Mouse (Mus musculus) midbrain, embryonic 15.5 days (tissue): ENCODE measurements around the gene Sall1. TPM values are rescaled to one million over a fixed set of nuclear protein-coding genes. Genes with fewer than 3 reads are reported as not detected.

Experiments used
- ATAC-seq: fragments of 200-750 bp; cut with Nextera tagmentation; replicated peaks from 2 replicates; pipeline ENCODE4 v1.8.0; 2017; ENCODE audit warnings: moderate TSS enrichment
- H3K27ac ChIP-seq: fragments of 300-500 bp; sonication (generic); 2 replicates; pipeline ENCODE4 v1.5.1; 2015; ENCODE audit warnings: mild to moderate bottlenecking, inconsistent platforms
- H3K27me3 ChIP-seq: fragments of 300-500 bp; sonication (generic); replicated peaks from 2 replicates; pipeline ENCODE4 v1.6.1; 2015; ENCODE audit warnings: inconsistent platforms
- H3K36me3 ChIP-seq: fragments of 300-500 bp; sonication (generic); replicated peaks from 2 replicates; pipeline ENCODE4 v1.6.1; 2015; ENCODE audit warnings: inconsistent platforms
- H3K4me1 ChIP-seq: fragments of 300-500 bp; sonication (generic); 2 replicates; pipeline ENCODE4 v1.6.1; 2015; ENCODE audit warnings: inconsistent platforms
- H3K4me2 ChIP-seq: fragments of 300-500 bp; sonication (generic); 2 replicates; pipeline ENCODE4 v1.6.1; 2015; ENCODE audit warnings: inconsistent platforms, mild to moderate bottlenecking, moderate library complexity
- H3K4me3 ChIP-seq: fragments of 300-500 bp; sonication (generic); 2 replicates; pipeline ENCODE4 v1.5.1; 2015; ENCODE audit warnings: mild to moderate bottlenecking, inconsistent platforms
- H3K9ac ChIP-seq: fragments of 300-500 bp; sonication (generic); 2 replicates; pipeline ENCODE4 v1.6.1; 2015; ENCODE audit warnings: mild to moderate bottlenecking, inconsistent platforms
- H3K9me3 ChIP-seq: fragments of 300-500 bp; sonication (generic); 2 replicates; pipeline ENCODE4 v1.6.1; 2016; ENCODE audit warnings: inconsistent platforms
- WGBS: fragments of 180-500 bp; shearing (Covaris S2); methylation state at CpG from one replicate; pipeline ENCODE4 v1.1.7; 2015; ENCODE audit warnings: mixed read lengths; 5-methylcytosine and 5-hydroxymethylcytosine counted together
- polyA plus RNA-seq: library from polyadenylated mRNA; unstranded; fragments of >200 nt; fragmentation: Nextera tagmentation; extraction: Ambion mirVana; gene quantifications from 2 replicates; pipeline ENCODE4 v1.2.1, GENCODE M21; 2015

Sall1 gene
- polyA plus RNA-seq, 1 experiment from 2014 or later: 6.6 TPM

DNA sequence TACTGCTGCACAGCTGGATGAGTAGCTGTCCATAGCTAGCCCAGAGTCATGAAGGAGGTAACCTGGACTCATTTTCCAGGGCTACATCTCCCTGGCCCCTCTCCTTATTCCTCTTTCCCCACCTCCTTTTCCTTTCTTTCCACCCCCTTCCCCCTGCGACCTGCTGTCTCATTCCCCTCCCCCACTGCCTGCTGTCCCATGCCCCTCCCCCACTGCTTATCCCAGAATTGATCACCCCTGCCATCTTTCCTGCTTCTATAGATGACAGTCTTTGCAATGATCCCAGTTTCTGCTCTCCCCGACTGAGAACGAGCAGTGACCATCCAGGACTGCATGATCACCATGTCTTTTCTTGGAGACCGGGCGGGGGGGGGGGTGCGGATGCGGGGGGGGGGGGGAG lies 35.2 kb downstream of the Sall1 start:
- H3K4me2 ChIP-seq: no peak overlapping the region
- peaks cover 17% of the 10 kb centered on the region for H3K4me1 ChIP-seq
- no peak overlapping the region for H3K27ac ChIP-seq
- H3K36me3 ChIP-seq: no peaks in the 10 kb centered on the region
- no peak for ATAC-seq
- H3K9ac ChIP-seq: no peak overlapping the region
- H3K4me3 ChIP-seq: no peak overlapping the region
- H3K27me3 ChIP-seq: peaks cover 10% of the 10 kb centered on the region; the same call in 1 of the 2 replicates
- WGBS: 21% methylated on average over 5 of the region's 7 CpGs
- H3K9me3 ChIP-seq: no peaks in the 10 kb centered on the region

DNA sequence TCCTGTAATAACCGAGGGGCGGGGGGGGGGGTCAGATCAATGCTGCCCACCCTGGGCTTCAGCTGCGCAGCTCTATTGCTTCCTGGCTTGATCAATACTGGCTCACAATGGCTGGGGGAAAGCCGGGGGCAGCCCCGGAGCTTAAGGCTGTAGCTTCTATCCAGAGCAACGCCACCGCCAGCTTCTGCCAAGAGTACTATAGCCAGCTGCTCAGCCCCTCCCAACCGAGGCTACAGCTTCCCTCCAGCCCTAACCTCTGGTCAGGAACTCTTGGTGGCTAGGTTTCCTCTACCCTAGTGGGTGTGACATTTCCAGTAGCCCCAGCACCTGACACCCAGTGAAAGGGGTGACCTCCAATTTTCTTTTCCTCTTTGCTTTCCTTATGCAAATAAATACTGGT lies 36.8 kb downstream of the Sall1 start:
- Histone ChIP-seq H3K36me3 (no peaks in the 10 kb centered on the region), H3K4me2 (peak overlapping the region; percentile 97), H3K4me1 (peaks cover 17% of the 10 kb centered on the region), H3K4me3 (peak overlapping the region; percentile 50), H3K9ac (peak overlapping the region; percentile 1; the same call in 1 of the 2 replicates), H3K9me3 (no peaks in the 10 kb centered on the region), H3K27ac (no peak overlapping the region), H3K27me3 (peaks cover 16% of the 10 kb centered on the region; the same call in 1 of the 2 replicates)
- ATAC-seq: peak; percentile 56; the same call in 1 of the 2 replicates
- WGBS: 1% methylated on average over 8 of the region's 8 CpGs

DNA sequence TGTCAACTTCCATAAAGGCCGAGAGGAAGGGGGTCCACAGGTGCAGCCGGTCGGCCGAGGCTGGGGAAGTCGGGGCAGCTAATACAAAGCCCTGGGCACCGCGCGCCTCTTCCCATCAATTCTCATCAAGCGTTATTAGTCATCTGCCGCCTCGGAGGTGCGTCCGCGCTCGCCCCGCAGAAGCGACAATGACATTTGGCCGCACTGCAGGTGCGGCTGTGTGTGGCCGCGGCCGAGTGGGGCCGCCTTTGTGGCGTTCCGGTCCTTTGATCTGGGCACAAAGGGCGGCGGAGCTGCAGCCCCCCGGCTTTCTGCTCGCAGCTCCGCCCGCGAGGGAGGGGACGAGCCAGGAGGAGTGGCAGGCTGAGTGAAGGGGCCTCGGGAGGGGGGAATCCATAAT lies 37.5 kb downstream of the Sall1 start:
- under 1% methylated on average over 34 of the region's 34 CpGs for whole genome bisulfite sequencing
- H3K4me2 ChIP-seq: peak overlapping the region; percentile 97
- H3K4me3 ChIP-seq: peak overlapping the region; percentile 50
- peak; percentile 74 for ATAC-seq
- no peaks in the 10 kb centered on the region for H3K9me3 ChIP-seq
- H3K4me1 ChIP-seq: peaks cover 17% of the 10 kb centered on the region
- H3K27me3 ChIP-seq: peaks cover 11% of the 10 kb centered on the region; the same call in 1 of the 2 replicates
- no peak overlapping the region for H3K27ac ChIP-seq
- peak overlapping the region; percentile 58 for H3K9ac ChIP-seq
- H3K36me3 ChIP-seq: no peaks in the 10 kb centered on the region

DNA sequence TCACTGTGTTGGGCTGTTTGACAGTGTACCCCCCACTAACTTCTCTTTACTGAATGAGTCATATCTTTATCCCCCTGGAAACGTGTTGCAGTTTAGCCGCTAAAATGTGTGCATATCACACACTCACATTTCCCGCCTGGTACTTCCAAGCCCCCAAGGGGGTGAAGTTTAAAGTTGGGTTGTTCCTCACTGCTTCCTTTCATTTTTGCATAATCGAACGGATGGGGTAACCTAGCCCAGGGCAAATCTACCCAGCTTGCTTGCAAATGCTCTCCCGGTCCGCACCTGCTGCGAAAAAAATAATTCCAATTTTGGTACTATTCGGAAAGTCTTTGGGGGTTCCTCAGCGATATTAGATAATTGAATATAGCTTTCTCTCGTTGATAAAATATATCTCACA lies 38.2 kb downstream of the Sall1 start:
- Histone ChIP-seq H3K4me3 (peak overlapping the region; percentile 50), H3K9ac (no peak overlapping the region), H3K9me3 (no peaks in the 10 kb centered on the region), H3K27ac (no peak overlapping the region), H3K4me2 (peak overlapping the region; percentile 97), H3K36me3 (no peaks in the 10 kb centered on the region), H3K4me1 (peaks cover 17% of the 10 kb centered on the region), H3K27me3 (peaks cover 11% of the 10 kb centered on the region; the same call in 1 of the 2 replicates)
- WGBS: 20% methylated on average over 11 of the region's 11 CpGs
- ATAC-seq: no peak

DNA sequence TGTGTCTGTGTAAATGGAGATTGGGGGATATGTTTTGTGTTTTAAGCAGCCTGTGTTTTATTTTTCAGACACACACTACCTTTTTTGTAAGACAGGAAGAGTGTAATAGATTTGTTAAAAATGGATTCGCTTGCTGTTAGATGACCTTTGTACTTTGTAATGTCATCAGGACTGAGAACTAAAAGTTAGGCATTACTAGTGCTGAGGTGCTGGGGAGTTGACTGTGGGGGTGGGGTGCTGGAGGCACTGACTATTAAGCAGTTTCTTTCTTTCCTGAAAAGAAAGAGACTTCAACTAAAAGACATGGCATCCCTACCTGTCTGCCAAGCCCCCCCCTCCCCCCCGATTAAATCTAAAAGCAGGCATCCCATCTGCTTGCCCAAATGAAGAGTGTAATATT lies 39.9 kb downstream of the Sall1 start:
- H3K4me3 ChIP-seq: no peak overlapping the region
- WGBS: 13% methylated on average over 2 of the region's 2 CpGs
- H3K4me1 ChIP-seq: peaks cover 17% of the 10 kb centered on the region
- no peaks in the 10 kb centered on the region for H3K36me3 ChIP-seq
- H3K27ac ChIP-seq: no peak overlapping the region
- ATAC-seq: no peak
- peaks cover 11% of the 10 kb centered on the region; the same call in 1 of the 2 replicates for H3K27me3 ChIP-seq
- no peak overlapping the region for H3K4me2 ChIP-seq
- H3K9me3 ChIP-seq: no peaks in the 10 kb centered on the region
- no peak overlapping the region for H3K9ac ChIP-seq

DNA sequence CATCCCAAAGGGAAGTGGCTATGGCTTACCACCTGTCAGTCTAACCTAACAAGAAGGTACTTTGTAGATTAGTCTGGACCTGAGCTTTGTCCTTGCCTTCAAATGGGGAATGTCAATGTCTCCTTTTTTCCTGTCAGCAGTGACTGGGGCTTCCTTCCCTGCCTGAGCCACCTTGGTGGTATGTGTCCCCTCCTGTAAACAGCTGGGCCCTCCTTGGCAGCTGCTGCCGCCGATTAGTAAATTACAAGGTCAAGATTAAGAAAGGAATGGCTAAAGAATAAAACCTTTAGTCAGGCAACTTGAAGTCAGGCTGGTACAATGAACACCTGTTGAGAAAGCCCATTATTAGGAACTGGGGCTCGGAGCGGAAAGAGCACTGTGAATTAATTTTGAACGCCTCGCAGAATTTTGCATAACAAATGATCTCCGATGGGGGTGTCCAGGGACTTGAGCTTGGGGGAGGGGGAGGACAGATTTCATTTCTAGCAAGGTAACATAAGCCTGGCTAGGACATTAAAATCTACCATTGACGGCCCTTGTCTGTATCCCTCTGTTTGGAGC lies 40.5 kb downstream of the Sall1 start:
- 8% methylated on average over 8 of the region's 8 CpGs for WGBS
- Histone ChIP-seq H3K9me3 (no peaks in the 10 kb centered on the region), H3K4me2 (no peak overlapping the region), H3K27me3 (peaks cover 11% of the 10 kb centered on the region; the same call in 1 of the 2 replicates), H3K9ac (no peak overlapping the region), H3K27ac (no peak overlapping the region), H3K36me3 (no peaks in the 10 kb centered on the region), H3K4me1 (peaks cover 17% of the 10 kb centered on the region), H3K4me3 (no peak overlapping the region)
- no peak for ATAC-seq

DNA sequence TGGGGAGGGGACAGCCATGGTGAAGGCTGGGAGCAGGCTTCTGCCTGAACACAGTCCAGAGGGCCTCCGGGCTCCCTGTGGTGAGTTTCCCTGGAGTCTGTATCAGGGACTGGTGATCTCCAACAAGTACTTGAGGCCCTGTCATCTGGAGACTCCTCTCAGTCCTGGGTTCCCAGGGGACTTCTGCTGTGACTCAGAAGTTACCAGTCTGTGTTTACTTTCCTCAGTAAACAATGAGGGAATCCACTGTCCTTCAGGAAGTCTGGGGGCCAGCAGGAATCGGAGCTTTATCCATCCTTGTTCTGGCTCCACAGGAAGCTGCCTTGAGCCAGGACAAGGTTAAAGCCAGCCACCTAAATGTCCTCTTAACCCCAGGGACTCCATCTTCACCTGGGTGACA lies 41.8 kb downstream of the Sall1 start:
- Histone ChIP-seq H3K27me3 (peaks cover 7% of the 10 kb centered on the region; the same call in 1 of the 2 replicates), H3K36me3 (no peaks in the 10 kb centered on the region), H3K4me2 (no peak overlapping the region), H3K4me3 (no peak overlapping the region), H3K9ac (no peak overlapping the region), H3K4me1 (peaks cover 15% of the 10 kb centered on the region), H3K27ac (no peak overlapping the region), H3K9me3 (no peaks in the 10 kb centered on the region)
- no peak for ATAC-seq
- 70% methylated on average over 2 of the region's 2 CpGs for WGBS

DNA sequence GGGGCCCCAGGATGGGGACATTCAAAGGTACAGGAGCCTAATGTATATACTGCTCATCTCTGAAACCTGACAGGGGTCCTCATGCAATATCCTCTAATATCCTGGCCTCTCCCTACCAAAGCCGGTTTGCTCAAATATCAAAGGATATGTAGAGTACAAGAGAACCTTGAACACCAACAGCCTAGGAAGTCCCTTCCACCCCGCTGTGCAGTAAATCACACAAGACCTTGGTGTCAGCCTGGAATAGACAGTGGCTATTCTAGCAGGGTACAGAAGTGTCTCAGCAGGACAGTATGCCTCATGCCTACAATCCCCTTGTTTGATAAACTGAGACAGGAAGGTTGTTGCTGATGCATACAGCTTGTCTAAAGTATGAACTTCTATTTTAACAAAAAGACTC lies 46.7 kb downstream of the Sall1 start:
- H3K4me1 ChIP-seq: no peaks in the 10 kb centered on the region
- ATAC-seq: no peak
- no peak overlapping the region for H3K27ac ChIP-seq
- no peaks in the 10 kb centered on the region for H3K9me3 ChIP-seq
- no peaks in the 10 kb centered on the region for H3K27me3 ChIP-seq
- WGBS: 97% methylated on average over 2 of the region's 2 CpGs
- H3K4me2 ChIP-seq: no peak overlapping the region
- H3K36me3 ChIP-seq: no peaks in the 10 kb centered on the region
- no peak overlapping the region for H3K9ac ChIP-seq
- H3K4me3 ChIP-seq: no peak overlapping the region

DNA sequence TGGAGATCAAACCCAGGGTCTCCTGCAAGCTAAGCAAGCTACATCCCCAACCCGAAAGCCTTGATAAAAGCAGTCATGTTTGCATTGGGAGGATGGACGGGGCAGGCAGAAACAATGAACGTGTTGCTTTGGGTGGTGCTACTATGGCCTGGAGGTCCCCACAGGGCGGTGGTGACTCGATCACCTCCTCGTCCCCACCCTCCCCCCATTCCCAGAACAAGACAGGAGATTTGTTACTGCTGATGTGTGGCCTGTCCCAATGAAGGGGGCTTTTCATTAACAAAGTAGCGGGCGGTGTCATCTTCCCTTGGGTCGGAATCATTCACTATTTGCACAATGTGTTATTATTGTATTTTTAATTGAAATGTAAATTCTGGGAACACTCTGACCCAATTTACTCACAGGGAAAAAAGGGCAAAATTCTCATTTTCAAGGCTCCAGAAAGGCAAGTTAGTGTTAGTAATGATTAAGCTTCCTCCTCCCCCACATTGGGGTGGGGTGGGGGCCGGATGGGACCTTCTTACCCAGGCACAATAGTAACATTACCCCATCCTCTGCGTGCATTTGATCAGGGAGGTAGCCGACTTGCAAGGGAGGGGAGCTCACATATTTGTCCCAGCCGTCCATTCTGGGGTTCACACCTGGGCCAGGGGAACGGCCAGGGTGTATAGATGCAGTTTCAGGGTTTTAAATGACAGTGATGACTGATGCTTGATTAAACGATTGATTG lies 52.0 kb downstream of the Sall1 start:
- H3K9me3 ChIP-seq: no peaks in the 10 kb centered on the region
- H3K36me3 ChIP-seq: no peaks in the 10 kb centered on the region
- H3K4me2 ChIP-seq: no peak overlapping the region
- H3K4me1 ChIP-seq: no peaks in the 10 kb centered on the region
- H3K27ac ChIP-seq: no peak overlapping the region
- H3K9ac ChIP-seq: no peak overlapping the region
- no peaks in the 10 kb centered on the region for H3K27me3 ChIP-seq
- WGBS: 60% methylated on average over 15 of the region's 15 CpGs
- no peak for ATAC-seq
- no peak overlapping the region for H3K4me3 ChIP-seq

DNA sequence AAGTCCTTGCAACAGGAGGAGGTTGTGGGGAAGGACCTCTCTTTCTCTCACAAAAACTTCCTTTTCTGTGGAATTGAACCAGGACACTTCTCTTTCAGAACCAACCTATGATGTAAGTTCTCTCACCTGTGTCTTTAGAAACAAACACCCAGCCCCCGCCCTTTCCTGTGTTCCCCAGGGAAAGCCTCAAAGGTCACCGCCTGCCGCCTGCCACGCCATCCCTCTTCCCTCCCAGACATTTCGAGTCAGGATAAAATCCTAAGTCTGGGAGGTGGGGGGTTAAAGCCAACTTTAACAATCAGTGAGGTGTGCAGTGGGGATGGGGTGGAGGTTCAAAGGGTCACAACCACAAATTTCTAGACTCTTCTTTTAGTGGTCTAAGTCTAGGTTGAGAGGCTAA lies 52.8 kb downstream of the Sall1 start:
- ATAC-seq: no peak
- Histone ChIP-seq H3K9ac (no peak overlapping the region), H3K27ac (no peak overlapping the region), H3K4me3 (no peak overlapping the region), H3K9me3 (no peaks in the 10 kb centered on the region), H3K27me3 (no peaks in the 10 kb centered on the region), H3K4me1 (no peaks in the 10 kb centered on the region), H3K36me3 (no peaks in the 10 kb centered on the region), H3K4me2 (no peak overlapping the region)
- WGBS: 75% methylated on average over 5 of the region's 5 CpGs

DNA sequence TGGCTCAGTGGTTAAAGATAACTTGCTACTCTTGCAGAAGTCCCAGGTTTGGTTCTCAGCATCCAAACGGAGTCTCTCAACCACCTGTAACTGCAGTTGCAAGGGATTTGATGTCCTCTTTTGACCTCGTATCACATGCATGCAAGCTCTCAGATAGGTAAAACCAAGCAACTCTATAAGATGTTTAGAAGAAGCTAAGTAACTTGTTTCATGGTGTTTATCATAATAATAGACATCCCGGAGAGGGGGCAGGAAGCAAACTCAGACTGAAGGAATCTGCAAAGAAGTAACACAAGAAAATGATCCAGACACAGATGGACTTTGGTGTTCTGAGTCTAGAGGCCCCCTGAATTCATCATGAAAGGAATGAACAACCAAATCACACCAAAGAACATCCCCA lies 55.0 kb downstream of the Sall1 start:
- H3K9me3 ChIP-seq: no peaks in the 10 kb centered on the region

DNA sequence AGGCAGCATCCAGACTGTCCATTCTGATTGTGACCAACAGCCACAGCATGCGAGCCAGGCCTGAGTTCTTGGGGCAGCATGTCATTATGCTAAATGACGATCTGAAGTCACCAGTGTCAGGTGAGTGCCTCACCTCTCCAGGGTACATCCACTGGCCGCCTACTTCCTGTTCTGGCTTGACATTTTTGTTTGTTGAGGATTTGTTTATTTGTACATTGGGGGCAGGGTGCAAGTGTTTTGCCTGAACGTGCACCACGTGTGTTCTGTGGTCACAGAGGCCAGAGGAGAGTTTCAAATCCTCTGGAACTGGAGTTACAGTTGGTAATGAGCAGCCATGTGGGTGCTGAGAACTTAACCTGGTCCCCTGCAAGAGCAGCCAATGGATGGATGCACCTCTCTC lies 60.5 kb downstream of the Sall1 start:
- H3K9me3 ChIP-seq: no peaks in the 10 kb centered on the region
- whole genome bisulfite sequencing: 89% methylated on average over 5 of the region's 5 CpGs
- no peak for ATAC-seq

More for the DNA sequence above, 55.0 kb downstream of the Sall1 start:
- no peak overlapping the region for H3K27ac ChIP-seq
- WGBS: 68% methylated on average over 3 of the region's 3 CpGs
- no peak overlapping the region for H3K9ac ChIP-seq
- H3K4me2 ChIP-seq: no peak overlapping the region
- H3K4me3 ChIP-seq: no peak overlapping the region
- ATAC-seq: no peak
- no peaks in the 10 kb centered on the region for H3K36me3 ChIP-seq
- no peaks in the 10 kb centered on the region for H3K4me1 ChIP-seq
- H3K27me3 ChIP-seq: no peaks in the 10 kb centered on the region

More for the DNA sequence above, 60.5 kb downstream of the Sall1 start:
- Histone ChIP-seq H3K27me3 (no peaks in the 10 kb centered on the region), H3K9ac (no peak overlapping the region), H3K36me3 (no peaks in the 10 kb centered on the region), H3K4me3 (no peak overlapping the region), H3K4me2 (no peak overlapping the region), H3K27ac (no peak overlapping the region), H3K4me1 (no peaks in the 10 kb centered on the region)
